Mouse (Mus musculus) c-Kit-positive CD71-positive TER-119-positive erythroid progenitor cells, embryonic 14.5 days (primary cell): Measurements from ENCODE around the gene Lman1l.

ENCODE experiments used
- DNase-seq: peaks from one replicate; pipeline ENCODE4 v3.0.0-alpha.2; 2013; ENCODE audit warnings: low spot score

The Lman1l gene

DNA sequence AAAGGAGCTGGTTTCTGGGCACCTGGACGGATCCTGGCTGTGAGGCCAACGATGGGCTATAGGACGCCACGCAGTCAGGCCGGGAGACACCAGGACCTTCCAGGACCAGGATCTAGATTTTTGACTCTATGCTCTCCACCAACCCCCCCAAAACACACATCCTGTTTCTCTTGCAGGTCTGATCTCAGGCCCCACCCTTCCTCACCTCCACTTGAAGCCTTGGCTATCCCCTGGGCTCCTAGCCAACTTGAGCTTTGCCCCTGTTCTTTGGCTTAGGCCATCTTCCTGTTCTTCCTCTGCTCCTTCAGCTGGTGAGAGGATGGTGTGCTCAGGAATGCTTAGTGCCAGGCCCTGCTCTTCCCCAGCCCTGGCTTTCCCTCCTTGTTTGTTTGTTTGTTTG is at the start of gene Lman1l:
Gene Lman1l (minus strand): TSS at position 101 of the 400 bp plus-strand sequence.
- DNase-seq, result no peak

DNA sequence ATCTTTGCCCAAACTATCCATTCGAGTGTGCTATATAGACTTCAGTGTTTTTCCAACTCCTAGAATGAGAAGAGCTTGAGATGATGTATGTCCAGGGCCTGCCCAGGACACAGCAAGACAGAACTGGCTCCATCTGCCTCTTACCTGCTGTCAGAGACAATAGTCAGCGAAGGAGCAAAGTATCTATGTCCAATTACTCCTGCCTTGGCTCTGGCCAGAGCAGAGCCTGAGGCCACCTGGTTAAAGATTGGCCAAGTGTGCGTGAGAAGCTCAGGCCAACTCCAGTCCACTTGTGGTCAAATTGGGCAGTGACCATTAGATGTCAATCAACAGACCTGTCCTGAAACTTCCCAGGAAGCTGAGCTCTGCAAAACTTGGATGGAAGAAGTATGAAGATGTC is 49.0 kb upstream of the Lman1l start:
- no peak for DNase-seq

DNA sequence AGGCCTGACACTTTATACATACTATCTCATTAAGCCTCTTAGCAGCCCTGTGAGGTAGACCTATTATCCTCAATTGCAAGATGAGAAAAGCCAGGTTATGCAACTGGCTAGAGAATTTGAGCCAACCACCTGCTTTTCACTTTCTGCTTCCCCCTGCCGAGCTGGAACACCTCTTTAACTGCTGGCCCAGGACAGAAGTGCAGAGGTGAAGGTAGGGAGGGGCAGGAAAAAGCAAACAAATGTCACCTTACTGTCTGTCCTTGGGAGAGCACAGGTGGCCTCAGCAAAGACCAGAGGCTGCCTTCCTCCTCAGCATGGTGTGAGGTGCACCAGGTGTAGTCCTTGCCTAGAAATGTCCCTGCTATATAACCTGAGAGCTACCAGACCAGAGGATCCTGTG is 47.7 kb upstream of the Lman1l start:
- DNase-seq, result no peak

DNA sequence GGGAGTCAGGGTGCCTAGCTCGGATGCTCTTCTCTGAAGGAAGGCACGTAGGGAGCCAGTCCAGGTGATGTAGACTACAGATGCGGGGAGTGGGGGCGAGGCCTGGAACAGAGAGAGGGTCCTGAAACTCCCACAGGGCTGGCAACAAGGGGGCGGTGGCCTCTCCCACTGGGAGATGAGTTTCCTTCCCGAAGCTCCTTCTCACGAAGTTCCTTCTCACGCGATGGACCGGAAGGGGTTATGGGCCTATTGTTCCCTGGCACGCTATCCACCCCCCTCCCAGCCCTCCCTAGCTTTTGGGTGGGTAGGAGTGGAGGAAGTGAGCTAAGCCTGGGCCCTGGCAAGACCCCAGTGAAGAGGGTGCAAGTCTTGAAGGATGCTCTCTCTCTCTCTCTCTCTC is 47.2 kb upstream of the Lman1l start:
- DNase-seq, result no peak

DNA sequence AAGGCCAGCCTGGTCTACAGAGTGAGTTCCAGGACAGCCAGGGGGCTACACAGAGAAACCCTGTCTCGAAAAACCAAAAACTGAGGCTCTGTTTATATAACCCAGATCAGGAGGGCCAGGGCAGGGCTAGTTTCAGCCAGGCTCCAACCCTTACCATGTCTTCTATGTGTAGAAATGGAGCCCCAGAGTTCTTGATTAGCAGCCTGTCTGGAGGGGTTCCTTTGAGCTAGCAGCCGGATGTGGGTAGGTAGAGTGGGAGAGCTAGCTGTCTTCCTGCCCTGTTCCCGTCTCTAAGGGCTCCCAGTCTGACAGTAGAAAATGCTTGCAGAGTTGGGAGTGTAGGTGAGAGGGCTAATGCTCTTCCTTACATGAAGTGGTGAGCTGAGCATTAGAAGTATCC is 46.6 kb upstream of the Lman1l start:
- no peak for DNase-seq

DNA sequence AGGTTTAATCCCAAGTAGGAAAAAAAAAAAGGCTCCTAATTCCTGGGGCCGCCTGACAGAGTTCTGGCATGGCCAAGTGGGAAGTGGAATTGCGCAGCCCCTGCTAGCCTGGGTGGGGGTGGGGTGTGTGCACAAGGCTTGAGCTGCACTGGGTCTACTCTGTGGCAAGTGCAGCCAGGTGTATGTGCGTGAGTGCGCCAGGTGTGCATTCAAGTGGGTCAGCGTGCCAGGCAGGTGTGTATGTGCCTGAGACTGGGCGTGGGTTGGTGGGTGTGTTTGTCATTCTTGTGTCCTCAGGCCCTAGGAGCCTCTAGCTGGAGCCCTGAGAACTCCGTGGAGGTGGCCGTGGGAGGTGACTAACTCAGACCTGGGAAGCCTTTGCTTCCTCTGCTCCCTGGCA is 46.0 kb upstream of the Lman1l start:
- no peak for DNase-seq

DNA sequence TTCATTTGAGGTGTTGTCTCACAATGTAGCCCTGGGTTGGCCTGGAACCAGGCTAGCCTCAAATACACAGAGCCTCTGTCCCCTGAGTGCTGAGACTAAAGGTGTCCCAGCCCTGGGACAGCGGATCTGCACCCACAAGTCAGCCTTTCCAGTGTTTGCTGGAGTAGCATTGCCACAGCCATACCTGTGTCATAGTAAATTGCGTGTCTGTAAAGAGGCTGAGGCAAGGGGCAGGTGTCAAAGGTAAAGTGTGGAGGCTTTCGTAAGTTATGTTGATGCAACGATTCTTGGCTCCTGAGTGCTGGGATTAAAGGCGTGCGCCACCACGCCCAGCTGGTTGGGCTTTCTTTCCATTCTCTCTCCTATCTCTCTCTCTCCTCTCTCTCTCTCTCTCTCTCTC is 44.0 kb upstream of the Lman1l start:
- no peak for DNase-seq

DNA sequence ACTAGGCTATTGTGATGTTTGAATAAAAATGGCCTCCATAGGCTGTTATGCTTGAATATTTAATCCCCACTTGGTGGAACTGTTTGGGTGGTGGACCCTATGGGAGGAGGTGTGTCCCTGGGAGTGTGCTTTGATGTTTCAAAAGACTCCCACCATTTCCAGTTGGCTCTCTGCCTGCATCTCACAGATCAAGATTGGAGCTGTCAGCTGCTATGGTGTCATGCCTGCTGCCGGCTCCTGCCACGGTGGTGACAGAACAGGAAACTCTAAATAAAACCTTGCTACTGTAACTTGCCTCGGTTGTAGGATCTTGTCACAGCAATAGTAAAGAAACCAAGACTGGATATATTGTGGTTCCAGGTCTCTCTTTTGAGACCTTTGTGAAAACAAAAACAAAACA is 41.0 kb upstream of the Lman1l start:
- DNase-seq, result no peak

DNA sequence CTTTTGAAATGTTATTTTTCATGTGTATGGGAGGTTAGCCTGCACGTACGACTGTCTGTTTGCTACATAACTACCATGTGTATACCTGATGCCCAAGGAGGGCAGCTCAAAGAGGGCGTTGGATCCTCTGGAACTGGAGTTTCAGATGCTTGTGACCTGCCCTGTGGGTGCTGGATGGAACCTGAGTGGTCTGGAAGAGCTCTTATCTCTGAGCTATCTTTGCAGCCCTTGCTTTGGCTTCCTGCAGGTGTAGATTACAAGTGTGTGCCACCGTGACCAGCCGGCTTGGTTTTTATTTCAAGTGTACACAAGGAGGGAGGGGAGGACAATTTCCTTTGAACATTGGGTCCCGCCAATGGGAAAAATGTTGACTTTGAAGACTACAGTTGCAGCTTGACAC is 39.9 kb upstream of the Lman1l start:
- peak; percentile 67 for DNase-seq

DNA sequence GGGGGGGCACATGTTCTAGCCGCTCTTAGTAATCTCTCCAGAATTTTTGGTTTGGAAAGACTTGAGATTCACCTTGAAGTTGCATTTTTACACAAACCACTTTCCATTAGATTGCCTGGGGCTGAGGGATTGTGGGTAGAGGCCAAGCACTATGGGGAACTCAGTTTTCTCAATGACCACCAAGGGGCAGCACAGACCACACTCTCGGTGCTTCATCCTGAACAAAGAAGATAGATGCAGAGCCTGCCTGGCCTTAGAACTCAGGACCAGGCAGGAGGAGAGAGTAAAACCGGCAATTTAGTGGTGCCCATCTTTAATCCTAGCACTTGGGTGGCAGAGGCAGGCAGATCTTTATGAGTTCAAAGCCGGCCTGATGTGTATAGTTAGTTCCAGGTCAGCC is 39.2 kb upstream of the Lman1l start:
- DNase-seq, result peak; percentile 80

DNA sequence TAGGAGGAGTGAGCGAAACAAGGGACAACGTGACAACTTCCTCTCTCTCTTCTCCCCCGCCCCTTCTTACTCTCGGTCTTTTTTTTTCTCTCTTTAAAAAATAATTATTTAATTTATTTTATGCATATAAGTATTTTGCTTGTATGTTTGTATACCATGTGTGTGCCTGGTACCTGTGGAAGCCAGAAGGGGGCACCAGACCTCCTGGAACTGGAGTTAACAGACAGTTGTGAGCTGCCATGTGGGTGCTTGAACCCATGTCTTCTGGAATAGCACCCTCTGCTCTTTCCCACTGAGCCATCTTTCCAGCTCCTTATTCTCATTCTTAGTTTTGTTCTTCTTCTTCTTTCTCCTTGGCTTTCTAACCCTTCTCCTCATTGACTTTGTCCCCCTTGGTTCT is 38.4 kb upstream of the Lman1l start:
- DNase-seq, result no peak

DNA sequence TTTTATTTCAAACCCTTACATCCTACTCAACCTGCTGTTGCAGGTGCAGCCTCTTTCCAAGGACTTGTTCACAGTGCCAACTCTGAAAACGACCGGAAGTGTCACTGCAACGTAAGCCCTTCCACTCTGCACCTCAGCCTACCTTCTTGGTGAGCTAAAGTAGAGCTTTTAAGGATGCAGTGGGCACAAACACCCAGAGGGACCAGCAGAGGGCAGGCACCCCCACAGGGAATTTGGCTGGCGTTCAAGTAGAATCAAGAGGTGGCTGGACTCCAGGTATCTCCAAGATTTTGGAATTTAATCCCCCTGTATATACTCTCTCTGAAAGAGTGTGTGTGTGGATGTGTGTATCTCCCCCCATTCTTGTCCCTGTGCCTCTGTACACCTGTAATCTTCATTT is 37.3 kb upstream of the Lman1l start:
- no peak for DNase-seq

DNA sequence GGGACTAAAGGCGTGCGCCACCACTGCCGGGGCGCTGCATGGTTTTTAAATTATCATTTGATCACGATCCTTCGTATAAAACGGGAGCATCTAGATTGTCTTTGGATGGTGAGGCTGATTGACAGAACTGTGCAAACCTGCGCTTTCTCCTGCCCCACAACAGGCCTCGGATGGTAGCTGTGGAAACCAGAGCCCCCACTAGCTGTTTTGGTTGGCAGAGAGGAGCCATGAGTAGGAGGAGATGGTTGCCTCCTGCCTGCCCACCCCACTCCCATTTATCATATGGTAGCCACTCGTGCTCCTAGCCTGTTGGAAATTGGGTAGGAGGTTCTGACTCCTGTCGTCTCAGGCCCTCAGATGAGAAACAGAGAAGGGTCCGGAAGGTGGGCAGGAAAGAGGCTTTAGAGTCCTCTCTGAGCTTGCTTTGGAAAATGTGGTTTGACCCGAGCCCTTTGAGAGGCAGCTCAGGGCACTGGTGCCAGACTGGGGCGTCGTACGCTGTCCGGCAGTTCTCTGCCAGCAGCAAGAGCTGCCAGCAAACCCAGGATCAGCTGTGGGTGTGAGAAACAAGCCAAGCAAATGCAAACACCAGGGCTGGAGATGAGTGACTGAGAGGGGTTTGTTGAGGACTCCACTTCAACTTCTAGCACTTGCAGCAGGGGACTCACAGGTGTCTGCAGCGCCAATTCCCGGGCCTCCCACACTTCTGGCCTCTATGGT is 36.2 kb upstream of the Lman1l start:
- DNase-seq, result no peak

DNA sequence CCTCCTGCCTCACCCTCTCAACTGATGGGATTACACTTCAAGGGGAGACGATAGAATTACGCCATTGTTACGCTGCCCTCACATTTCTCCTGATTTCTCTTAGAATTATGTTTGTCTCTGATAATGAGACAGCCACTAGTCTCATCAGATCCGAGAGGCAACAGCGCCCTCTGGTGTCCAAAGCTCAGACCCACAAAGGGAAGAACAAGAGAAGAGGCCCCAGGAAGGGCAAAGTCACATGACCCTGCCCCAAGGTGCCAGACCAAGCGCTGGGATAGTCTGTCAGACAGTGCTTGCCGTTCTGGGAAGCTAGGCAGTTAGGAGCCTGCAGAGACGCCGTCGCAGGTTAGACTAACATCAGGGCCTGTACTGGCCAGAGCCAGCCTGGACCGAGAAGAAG is 35.2 kb upstream of the Lman1l start:
- peak; percentile 97 for DNase-seq

DNA sequence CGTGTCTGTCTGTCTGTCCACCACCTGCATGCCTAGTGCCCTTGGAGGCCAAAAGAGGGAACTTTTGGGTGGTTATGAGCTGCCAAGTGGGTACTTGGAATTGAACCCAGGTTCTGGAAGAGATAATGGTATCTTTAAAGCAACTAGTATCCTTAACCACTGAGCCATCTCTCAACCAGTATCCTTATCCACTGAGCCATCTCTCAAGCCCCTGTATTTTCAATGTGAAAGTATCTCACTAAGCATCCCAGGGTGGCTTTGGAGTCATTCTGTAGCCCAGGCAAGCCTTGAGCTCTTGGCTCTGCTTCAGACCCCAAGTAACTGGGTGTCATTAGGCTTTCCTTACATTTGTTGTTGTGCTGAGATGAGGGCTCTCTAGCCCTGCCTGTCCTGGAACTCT is 34.4 kb upstream of the Lman1l start:
- no peak for DNase-seq

DNA sequence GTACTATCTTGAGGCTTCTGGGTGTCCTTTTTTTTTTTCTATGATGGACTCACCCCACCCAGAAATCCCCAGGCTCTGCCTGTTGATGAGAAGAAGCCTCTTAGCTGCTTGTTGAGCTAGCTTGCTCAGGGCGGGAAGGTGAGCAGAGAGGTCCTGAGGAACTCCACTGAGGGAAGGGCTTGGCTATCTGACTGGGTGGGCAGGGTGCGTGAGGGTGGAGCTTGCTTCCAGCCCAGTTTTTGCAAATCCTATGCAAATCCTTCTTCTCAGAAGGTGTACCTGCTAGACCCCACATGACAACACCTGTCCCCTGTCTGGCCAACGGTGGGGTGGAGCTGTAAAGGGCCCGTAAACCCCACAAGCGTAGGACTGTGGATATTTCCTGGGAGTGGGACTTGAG is 32.7 kb upstream of the Lman1l start, which contains the start of gene Csk:
Gene Csk (minus strand): TSS at position 349 of the 400 bp plus-strand sequence.
- DNase-seq, result no peak

DNA sequence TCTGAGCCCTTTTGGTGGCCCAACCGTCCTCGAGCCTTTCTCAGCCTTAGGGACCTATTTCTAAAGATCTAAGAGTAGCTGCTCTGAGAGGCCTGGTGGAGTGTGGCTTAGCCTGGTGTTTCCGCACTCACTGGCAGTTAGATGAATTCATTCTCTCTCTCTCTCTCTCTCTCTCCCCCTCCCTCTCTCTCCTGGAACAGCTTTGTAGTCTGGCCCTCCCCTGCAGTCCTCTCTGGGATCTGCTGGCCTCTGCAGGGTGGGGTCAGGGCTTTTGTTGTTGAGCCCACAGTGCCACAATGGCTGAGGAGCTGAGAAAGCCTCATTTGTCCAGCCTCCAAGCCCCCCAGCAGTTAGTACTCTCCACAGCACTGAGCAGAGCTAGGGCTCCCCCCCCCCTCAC is 32.3 kb upstream of the Lman1l start:
- DNase-seq, result no peak

DNA sequence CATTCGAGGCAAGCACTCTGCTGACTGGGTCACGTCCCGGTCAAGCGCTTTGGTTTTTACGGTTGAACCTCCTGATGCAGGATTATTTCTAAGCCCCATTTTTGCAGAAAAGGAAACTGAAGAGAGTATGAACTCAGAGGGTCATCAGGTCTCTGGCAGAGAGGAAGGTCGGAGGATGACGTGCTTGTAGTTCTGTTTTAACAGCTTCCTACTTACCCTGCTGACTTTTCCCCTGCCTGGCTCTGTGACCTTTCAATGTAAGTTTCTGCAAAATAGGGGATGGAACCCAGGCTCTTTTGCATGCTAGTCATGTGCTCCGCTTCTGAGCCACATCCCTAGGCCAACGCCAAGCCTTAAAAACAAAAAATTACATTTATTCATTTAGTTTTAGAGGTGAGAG is 31.8 kb upstream of the Lman1l start:
- no peak for DNase-seq

DNA sequence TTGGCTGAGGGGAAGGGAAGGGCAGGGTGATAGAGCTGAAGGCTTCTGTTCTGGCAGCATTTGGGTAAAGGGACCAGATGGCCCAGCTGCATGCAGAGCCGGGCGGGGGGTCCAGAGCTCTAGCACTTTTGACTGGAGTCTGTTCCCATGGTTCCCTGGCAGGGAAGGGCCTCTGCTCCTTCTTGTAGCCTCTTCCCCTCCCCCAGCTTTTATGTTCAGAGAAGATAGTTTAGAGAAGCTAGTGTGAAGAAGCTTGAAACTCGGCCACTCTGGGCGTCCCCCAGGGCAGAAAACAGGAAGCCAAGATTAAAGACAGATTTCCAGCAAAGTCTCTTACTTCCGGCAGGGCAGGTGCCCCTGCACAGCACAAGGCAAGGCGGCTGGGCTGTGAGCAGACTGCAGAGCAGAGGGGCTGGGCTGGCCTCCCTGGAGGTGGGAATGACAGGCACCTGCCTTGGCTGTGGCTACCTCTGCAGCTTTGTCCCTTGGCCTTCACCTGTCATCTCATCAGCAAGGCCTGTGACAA is 30.3 kb upstream of the Lman1l start:
- no peak for DNase-seq

DNA sequence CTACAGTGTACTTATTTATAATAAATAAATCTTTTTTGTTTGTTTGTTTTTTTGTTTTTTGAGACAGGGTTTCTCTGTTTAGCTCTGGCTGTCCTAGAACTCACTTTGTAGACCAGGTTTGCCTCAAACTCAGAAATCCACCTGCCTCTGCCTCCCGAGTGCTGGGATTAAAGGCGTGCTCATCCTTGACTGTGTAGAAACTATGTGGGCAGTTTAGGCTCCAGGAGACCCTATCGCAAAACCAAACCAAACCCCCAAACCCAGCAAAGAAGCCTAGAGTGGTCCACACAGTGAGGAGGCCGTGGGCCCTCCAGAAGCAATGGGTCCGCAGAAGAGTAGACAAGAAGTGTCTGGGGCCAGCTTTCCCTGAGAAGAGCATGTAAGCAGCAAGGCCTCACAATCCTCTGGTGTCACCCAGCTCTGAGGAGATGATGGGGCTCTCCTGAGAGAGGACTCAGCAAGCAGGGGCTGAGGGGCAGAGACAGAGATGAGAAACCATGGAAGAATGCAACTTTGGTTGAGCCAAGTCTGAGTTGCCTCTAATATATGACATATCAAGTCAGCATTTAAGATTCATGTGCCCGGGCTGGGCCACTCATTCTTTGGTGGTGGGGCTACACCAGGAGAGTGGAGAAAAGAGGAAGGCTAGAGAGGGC is 29.7 kb upstream of the Lman1l start:
- no peak for DNase-seq

DNA sequence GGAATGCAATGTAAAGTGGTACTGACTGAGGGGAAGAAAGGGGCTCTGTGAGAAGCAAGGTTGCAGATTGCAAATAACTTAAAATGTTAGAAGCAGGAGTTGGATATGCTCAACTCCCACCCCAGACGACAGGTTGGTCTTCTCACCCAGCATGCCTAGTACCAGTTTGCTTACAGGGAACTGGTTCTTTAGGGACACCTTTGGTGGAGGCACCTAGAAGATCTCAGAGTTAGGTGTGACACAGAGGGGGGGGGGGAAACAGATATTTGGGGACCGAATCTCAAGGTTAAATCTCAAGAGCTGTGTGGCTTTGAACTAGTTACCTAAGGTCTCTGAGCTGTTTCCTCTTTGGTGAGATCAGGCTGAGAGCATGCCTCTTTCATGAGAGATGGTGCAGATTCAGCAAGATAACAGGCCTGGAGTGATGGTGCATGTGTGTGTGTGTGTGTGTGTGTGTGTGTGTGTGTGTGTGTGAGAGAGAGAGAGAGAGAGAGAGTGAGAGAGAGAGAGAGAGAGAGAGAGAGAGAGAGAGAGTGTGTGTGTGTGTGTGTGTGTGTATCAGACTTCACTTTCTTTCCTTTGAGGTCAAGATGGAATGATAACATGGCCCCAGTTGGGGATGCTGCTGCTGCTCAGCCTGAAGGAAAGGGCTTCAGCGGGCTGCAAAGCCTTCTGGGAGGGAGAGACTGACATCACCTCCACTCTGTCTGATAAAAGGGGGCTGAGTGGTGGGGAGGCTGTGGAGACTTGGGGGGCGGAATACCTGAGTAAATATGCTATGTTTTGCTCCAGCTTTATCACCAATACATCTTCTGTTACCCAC is 26.9 kb upstream of the Lman1l start:
- no peak for DNase-seq

DNA sequence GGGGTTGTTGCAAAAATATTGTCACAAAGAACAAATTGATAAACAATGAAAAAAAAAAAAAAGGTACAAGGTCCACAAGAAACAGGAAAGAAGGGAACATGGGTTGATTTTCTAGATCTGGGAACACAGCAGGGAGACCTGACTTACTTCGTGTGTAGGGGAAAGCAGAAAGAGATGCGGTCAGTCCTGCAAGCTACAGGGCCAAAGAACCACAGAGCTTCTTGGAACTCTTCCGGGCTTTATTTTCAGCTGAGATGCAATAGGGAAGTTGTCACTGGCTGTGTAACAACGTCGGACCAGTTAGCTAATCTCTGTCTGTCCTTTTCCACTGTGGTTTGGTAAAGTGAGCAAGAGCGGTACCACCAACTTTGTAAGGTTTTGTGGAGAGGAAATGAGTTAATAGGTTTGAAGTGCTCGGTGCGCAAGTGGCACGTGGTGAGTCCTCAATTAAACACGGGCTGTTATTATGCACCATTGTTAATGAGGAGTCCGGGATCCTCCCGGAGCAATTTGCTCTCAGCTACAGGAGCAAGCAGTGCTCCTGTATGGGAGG is 26.1 kb upstream of the Lman1l start:
- no peak for DNase-seq
